Mouse (Mus musculus) activated CD4-positive, CD25-positive, alpha-beta regulatory T cell, adult 9 weeks (primary cell): ENCODE results near the gene Cldn14. TPM values are rescaled to one million over a fixed set of nuclear protein-coding genes. Genes with fewer than 3 reads are reported as not detected.

Experiments
- polyA plus RNA-seq: library from polyadenylated mRNA; unstranded; fragments of 100-300 nt; shearing (Covaris generic); gene quantifications from one replicate; pipeline ENCODE4 v1.2.1, GENCODE M21; 2017

The Cldn14 gene
- polyA plus RNA-seq, result not detected

DNA sequence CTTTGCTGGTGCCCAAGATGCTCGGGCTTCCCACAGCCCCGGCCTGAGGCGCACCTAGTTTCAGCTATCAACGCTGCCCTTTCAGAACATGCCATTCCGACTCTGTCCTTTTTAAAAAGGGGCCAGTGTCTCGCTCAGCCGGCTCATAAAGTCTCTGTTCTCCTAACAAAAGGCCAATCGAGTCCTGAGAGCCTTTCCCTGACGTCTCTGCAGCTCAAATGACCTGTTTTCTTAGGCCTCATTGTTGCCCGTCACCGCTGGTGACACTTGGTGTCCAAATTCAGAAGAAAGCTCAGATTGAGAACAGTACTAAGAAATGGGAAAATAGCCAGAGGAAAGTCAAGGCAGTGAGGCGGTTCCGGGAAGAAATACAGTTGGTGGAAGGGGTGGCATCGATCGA, at the start of gene Cldn14:
Gene Cldn14, minus strand, starts transcription at position 101 of the 400 bp plus-strand sequence.

GRCm38 (mm10) chr16:93883423-93884085, 125.1 kb downstream of the Cldn14 start, which contains the start of gene Chaf1b:
TSS of gene Chaf1b (plus strand) at chr16:93883901.

Other genes with a start within 250 kb of the Cldn14 start
- 121 TPM for gene Morc3, start 176.7 kb downstream of the Cldn14 start, polyA plus RNA-seq
- gene Chaf1b, start 124.9 kb downstream of the Cldn14 start, polyA plus RNA-seq, result 25.1 TPM
- not detected for gene Sim2, start 76.1 kb upstream of the Cldn14 start, polyA plus RNA-seq